Mouse (Mus musculus) NIH3T3 (cell line): ENCODE measurements around the gene Rap1gds1.

Experiments
- DNase-seq: peaks from one replicate; pipeline ENCODE4 v3.0.0-alpha.2; 2012; ENCODE audit warnings: low read depth

Gene Rap1gds1

GRCm38 (mm10) chr3:139074484-139075211 lies at the start of gene Rap1gds1:
Gene Rap1gds1, minus strand, starts transcription at chr3:139075201.
- DNase-seq: peak; percentile 67

- no peak for DNase-seq
Measured at GRCm38 (mm10) chr3:139118446-139118845, 43.4 kb upstream of the Rap1gds1 start.

GRCm38 (mm10) chr3:139116733-139117337 lies 41.8 kb upstream of the Rap1gds1 start:
- DNase-seq: no peak

- no peak for DNase-seq
Measured at GRCm38 (mm10) chr3:139112335-139112973, 37.5 kb upstream of the Rap1gds1 start.

GRCm38 (mm10) chr3:139111877-139112276 lies 36.9 kb upstream of the Rap1gds1 start:
- no peak for DNase-seq

- DNase-seq: peak; percentile 40
Measured at GRCm38 (mm10) chr3:139108176-139108575, 33.2 kb upstream of the Rap1gds1 start.

GRCm38 (mm10) chr3:139103914-139104313 lies 28.9 kb upstream of the Rap1gds1 start:
- no peak for DNase-seq

- DNase-seq: no peak
Measured at GRCm38 (mm10) chr3:139103346-139103745, 28.3 kb upstream of the Rap1gds1 start.

GRCm38 (mm10) chr3:139101941-139102340 lies 26.9 kb upstream of the Rap1gds1 start:
- DNase-seq: no peak

- no peak for DNase-seq
Measured at GRCm38 (mm10) chr3:139099284-139099683, 24.3 kb upstream of the Rap1gds1 start.

GRCm38 (mm10) chr3:139095894-139096293 lies 20.9 kb upstream of the Rap1gds1 start:
- DNase-seq: no peak

GRCm38 (mm10) chr3:139088526-139088925 lies 13.5 kb upstream of the Rap1gds1 start:
- DNase-seq: no peak

GRCm38 (mm10) chr3:139083778-139084539 lies 9.0 kb upstream of the Rap1gds1 start:
- no peak for DNase-seq

- DNase-seq: no peak
Measured at GRCm38 (mm10) chr3:139079831-139080230, 4.8 kb upstream of the Rap1gds1 start.

- no peak for DNase-seq
Measured at GRCm38 (mm10) chr3:139078010-139078409, 3.0 kb upstream of the Rap1gds1 start.

GRCm38 (mm10) chr3:139076059-139076455 lies 1.1 kb upstream of the Rap1gds1 start:
- DNase-seq: peak; percentile 27

GRCm38 (mm10) chr3:139075333-139076058 lies 495 bp upstream of the Rap1gds1 start:
- peak; percentile 95 for DNase-seq

- DNase-seq: peak; percentile 19
Measured at GRCm38 (mm10) chr3:139073801-139074483, 1.1 kb downstream of the Rap1gds1 start.

GRCm38 (mm10) chr3:139069539-139069938 lies 5.5 kb downstream of the Rap1gds1 start:
- DNase-seq: no peak

GRCm38 (mm10) chr3:139064076-139064475 lies 10.9 kb downstream of the Rap1gds1 start:
- DNase-seq: no peak

GRCm38 (mm10) chr3:139062088-139062487 lies 12.9 kb downstream of the Rap1gds1 start:
- no peak for DNase-seq
